Mouse (Mus musculus) limb, embryonic 14.5 days (tissue): ENCODE measurements around the gene Ccdc69. TPM values are rescaled to one million over a fixed set of nuclear protein-coding genes. Genes with fewer than 3 reads are reported as not detected.
A peak's percentile ranks its signal among the peaks of the same experiment; 100 is the strongest.

ENCODE experiments used
- ATAC-seq: fragments of 200-750 bp; cut with Nextera tagmentation; 2 replicates; pipeline ENCODE4 v1.8.0; 2017; ENCODE audit warnings: low read depth, moderate number of reproducible peaks, moderate TSS enrichment; ENCODE audit not compliant: low FRiP score
- DNase-seq: peaks from one replicate; pipeline ENCODE4 v3.0.0-alpha.2; 2015; ENCODE audit warnings: low spot score
- H3K27ac ChIP-seq: fragments of 300-500 bp; sonication (generic); replicated peaks from 2 replicates; pipeline ENCODE4 v1.5.1; 2014; ENCODE audit warnings: low read depth, mild to moderate bottlenecking, low read length, moderate library complexity, mixed read lengths
- H3K27me3 ChIP-seq: fragments of 300-500 bp; sonication (generic); 2 replicates; pipeline ENCODE4 v1.6.1; 2014; ENCODE audit warnings: low read length, mixed read lengths; ENCODE audit not compliant: control insufficient read depth, insufficient read depth
- H3K36me3 ChIP-seq: fragments of 300-500 bp; sonication (generic); 2 replicates; pipeline ENCODE4 v1.6.1; 2014; ENCODE audit warnings: mild to moderate bottlenecking, low read length, moderate library complexity, mixed read lengths; ENCODE audit not compliant: control insufficient read depth, insufficient read depth
- H3K4me1 ChIP-seq: fragments of 300-500 bp; sonication (generic); 2 replicates; pipeline ENCODE4 v1.6.1; 2014; ENCODE audit warnings: antibody characterized with exemption, low read length, mixed read lengths; ENCODE audit not compliant: control insufficient read depth, insufficient read depth
- H3K4me2 ChIP-seq: fragments of 300-500 bp; sonication (generic); replicated peaks from 2 replicates; pipeline ENCODE4 v1.6.1; 2014; ENCODE audit warnings: low read depth, mild to moderate bottlenecking, low read length, moderate library complexity; ENCODE audit not compliant: severe bottlenecking
- H3K4me3 ChIP-seq: fragments of 300-500 bp; sonication (generic); replicated peaks from 2 replicates; pipeline ENCODE4 v1.5.1; 2014; ENCODE audit warnings: low read length
- H3K9ac ChIP-seq: fragments of 300-500 bp; sonication (generic); 2 replicates; pipeline ENCODE4 v1.6.1; 2014; ENCODE audit warnings: mild to moderate bottlenecking, low read depth, low read length, moderate library complexity; ENCODE audit not compliant: severe bottlenecking
- H3K9me3 ChIP-seq: fragments of 300-500 bp; sonication (generic); 2 replicates; pipeline ENCODE4 v1.6.1; 2016; ENCODE audit warnings: low read length; ENCODE audit not compliant: control insufficient read depth
- POLR2A ChIP-seq: fragments of 200-500 bp; IDR thresholded peaks from 2 replicates; pipeline ENCODE4 v1.8.0; 2012; ENCODE audit warnings: inconsistent platforms, mild to moderate bottlenecking, moderate library complexity, borderline replicate concordance; ENCODE audit not compliant: insufficient read depth, insufficient read length; ENCODE audit errors: extremely low read depth
- WGBS: fragments of 180-500 bp; shearing (Covaris S2); extraction: QIAGEN DNeasy Blood & Tissue Kit; methylation state at CpG from one replicate; pipeline ENCODE4 v1.1.7; 2014; 5-methylcytosine and 5-hydroxymethylcytosine counted together
- polyA plus RNA-seq, 2 experiments: library from polyadenylated mRNA; depleted of rRNA in 1 of 2; stranded (reverse) in 1 of 2; unstranded in 1 of 2; fragments of >200 nt; fragmentation: Nextera tagmentation in 1 of 2; extraction: Ambion mirVana in 1 of 2; gene quantifications; 2 replicates each; pipeline versions ENCODE4 v1.2.1 to v1.2.3; 2012 to 2014

The Ccdc69 gene
- polyA plus RNA-seq, 2 experiments, result 1.1 to 1.6 TPM

DNA sequence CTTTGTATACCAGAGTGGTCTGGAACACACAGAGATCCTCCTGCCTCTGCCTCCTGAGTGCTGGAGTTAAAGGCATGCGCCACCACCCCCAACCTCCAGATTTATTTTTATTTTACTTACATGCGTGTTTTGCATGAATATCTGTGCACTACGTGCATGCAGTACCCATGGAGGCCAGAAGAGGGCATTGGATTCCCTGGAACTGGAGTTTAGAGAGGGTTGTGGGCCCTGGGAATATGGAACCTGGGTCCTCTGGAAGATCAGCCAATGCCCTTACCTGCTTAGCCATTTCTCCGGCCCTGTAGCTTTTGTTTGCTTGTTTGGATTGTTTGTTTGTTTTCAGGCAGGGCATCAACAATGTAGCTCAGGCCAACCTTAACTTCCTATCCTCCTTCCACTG, 36.6 kb downstream of the Ccdc69 start:
- no peaks in the 10 kb centered on the region for H3K9me3 ChIP-seq
- no peaks in the 10 kb centered on the region for H3K36me3 ChIP-seq
- H3K27me3 ChIP-seq, result no peaks in the 10 kb centered on the region
- H3K9ac ChIP-seq, result no peak overlapping the region
- 76% methylated on average over 4 of the region's 4 CpGs for WGBS
- H3K4me2 ChIP-seq, result no peak overlapping the region
- DNase-seq (no peak), ATAC-seq (no peak)
- H3K4me1 ChIP-seq, result no peaks in the 10 kb centered on the region
- H3K27ac ChIP-seq, result no peak overlapping the region
- TF ChIP-seq POLR2A, result no peak
- H3K4me3 ChIP-seq, result no peak overlapping the region

DNA sequence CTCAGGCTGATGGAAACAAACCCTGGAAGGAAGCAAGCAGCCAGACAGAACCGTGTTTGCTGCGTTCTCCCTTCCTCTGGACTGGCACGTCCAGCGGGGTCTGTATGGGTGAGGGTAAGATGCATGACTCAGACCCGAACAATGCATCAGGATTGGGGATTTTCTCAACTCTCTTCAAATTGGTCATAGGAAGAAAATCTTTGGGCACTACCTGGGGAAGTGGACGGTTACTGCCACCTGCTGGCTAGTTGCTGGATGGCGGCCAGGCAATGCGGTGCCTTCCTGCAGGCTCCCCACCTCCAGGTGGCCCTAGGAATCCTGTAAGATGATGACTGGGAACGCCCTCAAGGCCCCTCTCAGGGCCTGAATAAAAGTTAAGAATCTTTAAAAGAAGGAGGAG, 38.3 kb downstream of the Ccdc69 start:
- 7% methylated on average over 9 of the region's 9 CpGs for WGBS
- Histone ChIP-seq H3K9ac (no peak overlapping the region), H3K4me1 (no peaks in the 10 kb centered on the region), H3K27ac (no peak overlapping the region), H3K36me3 (no peaks in the 10 kb centered on the region), H3K27me3 (no peaks in the 10 kb centered on the region), H3K4me2 (no peak overlapping the region), H3K4me3 (no peak overlapping the region), H3K9me3 (no peaks in the 10 kb centered on the region)
- TF ChIP-seq POLR2A, result no peak
- DNase-seq, result peak; percentile 86
- peak; percentile 54; the same call in 1 of the 2 replicates for ATAC-seq

DNA sequence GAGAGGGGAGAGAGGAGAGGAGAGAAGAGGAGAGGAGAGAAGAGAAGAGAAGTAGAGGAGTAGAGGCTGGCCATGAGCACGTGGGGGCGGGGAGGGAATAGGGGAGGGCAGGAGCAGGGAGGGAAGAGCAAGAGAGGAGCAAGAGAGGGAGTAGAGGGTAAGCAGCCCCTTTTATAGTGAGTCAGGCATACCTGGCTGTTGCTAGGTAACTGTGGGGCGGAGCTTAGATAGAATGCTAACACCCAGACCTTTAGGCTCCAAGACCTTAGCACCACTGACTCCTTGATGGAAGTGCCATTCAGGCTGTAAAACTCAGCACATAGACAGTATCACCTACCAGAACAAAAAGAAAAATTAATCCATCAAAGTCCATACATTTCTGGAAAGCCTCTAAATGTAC, 41.3 kb downstream of the Ccdc69 start:
- Histone ChIP-seq H3K9ac (no peak overlapping the region), H3K4me3 (no peak overlapping the region), H3K4me1 (peaks cover 6% of the 10 kb centered on the region), H3K36me3 (no peaks in the 10 kb centered on the region), H3K9me3 (no peaks in the 10 kb centered on the region), H3K4me2 (no peak overlapping the region), H3K27ac (no peak overlapping the region), H3K27me3 (no peaks in the 10 kb centered on the region)
- ATAC-seq (no peak), DNase-seq (no peak)
- 29% methylated on average over 3 of the region's 3 CpGs for WGBS
- TF ChIP-seq POLR2A, result no peak

DNA sequence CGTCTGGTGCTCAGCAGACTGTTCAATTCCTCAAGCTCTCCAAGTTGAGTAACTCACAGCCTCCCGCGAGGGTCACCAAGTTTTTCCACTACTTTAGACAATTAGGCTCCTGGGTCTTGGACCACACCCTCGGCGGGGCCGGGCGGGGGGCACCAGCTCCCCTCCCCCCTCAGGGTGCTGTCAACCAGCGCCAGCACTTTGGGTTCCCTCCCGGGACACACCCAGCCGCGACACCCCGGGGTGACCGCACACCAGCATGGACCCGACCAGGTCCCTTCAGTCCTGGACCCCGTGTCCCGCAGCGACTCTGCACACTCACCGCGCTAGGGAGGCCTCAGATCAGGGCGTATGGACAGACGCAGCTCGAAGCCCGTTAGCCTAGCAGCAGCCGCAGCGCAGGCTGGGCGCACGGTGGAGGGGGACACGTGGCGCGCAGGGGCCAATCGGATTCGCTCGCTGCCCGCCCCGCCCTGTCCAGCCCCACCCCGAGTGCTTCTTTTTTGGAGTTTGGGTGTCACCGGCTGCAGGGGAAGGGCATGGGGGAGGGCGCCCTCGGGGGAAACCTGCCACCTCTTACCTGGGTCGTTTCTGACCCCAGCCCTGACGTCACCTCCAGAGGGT, 44.8 kb downstream of the Ccdc69 start, which contains the start of gene Anxa6:
Gene Anxa6, minus strand, starts transcription at position 406 of the 621 bp plus-strand sequence.
- H3K9me3 ChIP-seq, result no peaks in the 10 kb centered on the region
- no peaks in the 10 kb centered on the region for H3K27me3 ChIP-seq
- H3K36me3 ChIP-seq, result 0 out of 2 replicates have a peak, but pooled peaks cover 3% of the 10 kb centered on the region
- peaks cover 29% of the 10 kb centered on the region for H3K4me1 ChIP-seq
- peak within 1 kb of the TSS; percentile 90 for H3K4me3 ChIP-seq
- H3K4me2 ChIP-seq, result peak within 1 kb of the TSS; percentile 86
- ATAC-seq, result peak; percentile 93
- under 1% methylated on average over 40 of the region's 41 CpGs for WGBS
- H3K9ac ChIP-seq, result peak within 1 kb of the TSS; percentile 82
- H3K27ac ChIP-seq, result peak within 1 kb of the TSS; percentile 82
- DNase-seq, result peak; percentile 86
- 0 out of 2 replicates have a peak, but pooled peaks have one; percentile 55 for TF ChIP-seq POLR2A

DNA sequence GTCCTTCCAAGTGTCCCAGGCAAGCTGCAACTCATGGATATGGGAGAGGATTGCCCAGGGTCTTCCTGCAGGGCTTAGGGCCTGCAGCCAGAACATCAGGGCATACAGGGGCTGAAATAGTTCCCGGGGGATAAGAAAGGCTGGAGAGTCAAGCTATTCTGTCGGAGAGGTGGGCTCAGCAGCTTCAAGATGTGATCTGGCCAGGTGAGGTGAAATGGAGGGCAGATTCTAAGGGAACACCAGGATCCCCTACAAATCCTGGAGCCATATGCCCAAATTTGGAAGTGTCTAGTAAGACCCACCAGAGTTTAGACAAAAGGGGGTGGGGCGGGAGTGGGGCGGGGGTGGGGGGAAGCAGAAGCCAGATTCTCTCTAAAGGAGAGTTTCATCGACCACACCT, 45.6 kb downstream of the Ccdc69 start:
- no peak for TF ChIP-seq POLR2A
- Histone ChIP-seq H3K27ac (peak overlapping the region; percentile 82), H3K4me1 (peaks cover 36% of the 10 kb centered on the region), H3K4me2 (peak overlapping the region; percentile 86), H3K27me3 (no peaks in the 10 kb centered on the region), H3K36me3 (0 out of 2 replicates have a peak, but pooled peaks cover 3% of the 10 kb centered on the region), H3K9me3 (no peaks in the 10 kb centered on the region), H3K9ac (peak overlapping the region; percentile 82), H3K4me3 (peak overlapping the region; percentile 90)
- no peak for ATAC-seq
- peak; percentile 25 for DNase-seq
- 13% methylated on average over 5 of the region's 5 CpGs for WGBS
